Comparison of ENCODE assay signal across 37 mouse cellular contexts in genomic region chr8:107073706-107074105, GRCm38 (mm10). TPM values are rescaled to one million over a fixed set of nuclear protein-coding genes. Genes with fewer than 3 reads are reported as not detected.
DNase-seq lines count a peak whose midpoint lies in the region; ATAC-seq lines count a peak whose summit lies in the region.
"Had no signal": no experiment of that assay in that cellular context is flagged by ENCODE, and none has a peak within 500 bp of the region (broad histone marks: within the 10 kb centered on the region; RNA-seq: fewer than 3 reads in every experiment).

No protein-coding gene starts in this region.

- no peaks in the 10 kb centered on the region for H3K9me3 ChIP-seq in neural tube, embryonic 15.5 days (replicated peaks)
- H3K9me3 ChIP-seq: embryonic facial prominence, embryonic 12.5 days; forebrain, embryonic 12.5 days; forebrain, embryonic 15.5 days; G1E; heart, embryonic 10.5 days; heart, embryonic 13.5 days had no signal

- no peak overlapping the region for H3K4me3 ChIP-seq in neural tube, embryonic 15.5 days (replicated peaks)
- H3K4me3 ChIP-seq: embryonic facial prominence, embryonic 12.5 days; erythroblast, embryonic 14.5 days; forebrain, embryonic 12.5 days; forebrain, embryonic 15.5 days; heart, embryonic 10.5 days; heart, embryonic 13.5 days had no signal

- H3K9ac ChIP-seq in neural tube, embryonic 15.5 days (replicated peaks): no peak overlapping the region
- H3K9ac ChIP-seq: embryonic facial prominence, embryonic 12.5 days; forebrain, embryonic 12.5 days; forebrain, embryonic 15.5 days; heart, embryonic 13.5 days; hindbrain, embryonic 14.5 days had no signal

- 84% methylated on average over 4 of the region's 4 CpGs for WGBS in neural tube, embryonic 15.5 days

- peaks cover 92% of the 10 kb centered on the region for H3K36me3 ChIP-seq in neural tube, embryonic 15.5 days

- DNase-seq in 3T3-L1 (ENCODE audit: low read depth, low spot score) (peak; percentile 35), 416B (ENCODE audit: low read depth) (peak; percentile 55), ES-CJ7 (ENCODE audit: low read depth, low spot score) (peak; percentile 41)
- DNase-seq in layer of hippocampus, adult 8-10 months (ENCODE audit: low spot score in 2 of 2): no peak
- DNase-seq in frontal cortex, postnatal 10 days (ENCODE audit: low spot score in 2 of 2): no peak
- DNase-seq: adrenal gland, adult 8-10 months; adrenal gland, postnatal 25 days; B cell, adult 2 months; cerebellum, adult 11-12 months; cerebellum, adult 8-10 months; cerebellum, postnatal 10 days; cerebellum, postnatal 36 days; gastrocnemius, postnatal 14 days; heart, adult 18-20 months; heart, postnatal 14 days; heart, postnatal 4 days; kidney, adult 18-20 months had no signal

- H3K4me1 ChIP-seq in neural tube, embryonic 15.5 days: no peaks in the 10 kb centered on the region
- H3K4me1 ChIP-seq: embryonic facial prominence, embryonic 12.5 days; forebrain, embryonic 12.5 days; forebrain, embryonic 15.5 days had no signal

- no peak overlapping the region for H3K4me2 ChIP-seq in neural tube, embryonic 15.5 days
- H3K4me2 ChIP-seq: embryonic facial prominence, embryonic 12.5 days; forebrain, embryonic 12.5 days; forebrain, embryonic 15.5 days; heart, embryonic 13.5 days; hindbrain, embryonic 14.5 days had no signal

- H3K27me3 ChIP-seq in neural tube, embryonic 15.5 days (replicated peaks): no peaks in the 10 kb centered on the region
- H3K27me3 ChIP-seq: CH12.LX; embryonic facial prominence, embryonic 12.5 days; forebrain, embryonic 12.5 days; forebrain, embryonic 15.5 days; heart, embryonic 13.5 days had no signal

- ATAC-seq in common myeloid progenitor, adult 5-6 weeks (replicated peaks; ENCODE audit: low read depth, poor library complexity, severe bottlenecking): peak; percentile 60
- no peak for ATAC-seq in neural tube, embryonic 15.5 days (ENCODE audit: low FRiP score)
- ATAC-seq: activated CD4-positive, CD25-positive, alpha-beta regulatory T cell, adult 4 months; forebrain, embryonic 15.5 days; hindbrain, postnatal 0 days; inflammation-experienced regulatory T-cells, adult 6 months; intestine, embryonic 16.5 days had no signal

- H3K27ac ChIP-seq in neural tube, embryonic 15.5 days (replicated peaks): no peak overlapping the region
- H3K27ac ChIP-seq: embryonic facial prominence, embryonic 12.5 days; forebrain, embryonic 12.5 days; forebrain, embryonic 15.5 days; heart, embryonic 10.5 days; heart, embryonic 13.5 days; hindbrain, embryonic 14.5 days; hindbrain, postnatal 0 days had no signal

RNA-seq across cellular contexts. Expression of gene Tmed6, which starts 8.3 kb away (rescaled TPM):
- not detected in 2 replicates for total RNA-seq in common myeloid progenitor, adult 5-6 weeks (2017)
- total RNA-seq in layer of hippocampus, adult 8-10 months (2022): not detected
- polyA plus RNA-seq in neural tube, embryonic 15.5 days (2015; fragmentation: Nextera tagmentation; extraction: Ambion mirVana): 0.64 TPM in 1 of 2 replicates, not detected in the other
- total RNA-seq: adrenal gland, adult 8-10 months; adrenal gland, postnatal 25 days; G1E; gastrocnemius, adult 18-20 months; gastrocnemius, postnatal 14 days; gastrocnemius, postnatal 4 days; heart, adult 18-20 months; heart, postnatal 14 days; heart, postnatal 4 days; hindbrain, postnatal 0 days had no signal
- polyA plus RNA-seq: activated CD4-positive, CD25-positive, alpha-beta regulatory T cell, adult 4 months; brain, embryonic 14.5 days; embryonic facial prominence, embryonic 12.5 days; erythroblast, embryonic 14.5 days; forebrain, embryonic 12.5 days; forebrain, embryonic 15.5 days; G1E; heart, embryonic 13.5 days; heart, embryonic 16.5 days; hindbrain, embryonic 11.5 days; hindbrain, embryonic 14.5 days; hindbrain, postnatal 0 days had no signal

RNA-seq across cellular contexts. Expression of gene Nip7, which starts 17.0 kb away (rescaled TPM):
- 20.4 and 28.4 TPM in 2 replicates for total RNA-seq in common myeloid progenitor, adult 5-6 weeks (2017)
- total RNA-seq in layer of hippocampus, adult 8-10 months (2022): 10 to 100 TPM; 40.9 to 44.2 (median 42.7) TPM
- 59.3 and 72.9 TPM in 2 replicates for polyA plus RNA-seq in neural tube, embryonic 15.5 days (2015; fragmentation: Nextera tagmentation; extraction: Ambion mirVana)

RNA-seq across cellular contexts. Expression of gene Cog8, which starts 17.2 kb away (rescaled TPM):
- total RNA-seq in common myeloid progenitor, adult 5-6 weeks (2017): 17.7 and 20.5 TPM in 2 replicates
- 10 to 100 TPM; 26.0 to 34.6 (median 28.8) TPM for total RNA-seq in layer of hippocampus, adult 8-10 months (2022)
- 42.6 and 44.3 TPM in 2 replicates for polyA plus RNA-seq in neural tube, embryonic 15.5 days (2015; fragmentation: Nextera tagmentation; extraction: Ambion mirVana)

RNA-seq across cellular contexts. Expression of gene Terf2, which starts 22.6 kb away (rescaled TPM):
- 32.9 and 37.2 TPM in 2 replicates for total RNA-seq in common myeloid progenitor, adult 5-6 weeks (2017)
- total RNA-seq in layer of hippocampus, adult 8-10 months (2022): 10 to 100 TPM; 33.5 to 41.3 (median 35.6) TPM
- 23.9 and 27.4 TPM in 2 replicates for polyA plus RNA-seq in neural tube, embryonic 15.5 days (2015; fragmentation: Nextera tagmentation; extraction: Ambion mirVana)

RNA-seq across cellular contexts. Expression of gene Pdf, which starts 25.3 kb away (rescaled TPM):
- total RNA-seq in common myeloid progenitor, adult 5-6 weeks (2017): 45.9 and 83.2 TPM in 2 replicates
- total RNA-seq in layer of hippocampus, adult 8-10 months (2022): 10 to 100 TPM; 26.6 to 29.5 (median 28.2) TPM
- 43.5 and 44.1 TPM in 2 replicates for polyA plus RNA-seq in neural tube, embryonic 15.5 days (2015; fragmentation: Nextera tagmentation; extraction: Ambion mirVana)

Comparison
In these comparisons a context has a peak if more than half of its experiments do, and no peak if none do; other contexts are left out.
1. DNase-seq: peak in 3T3-L1 (single experiment), 416B (single experiment) and ES-CJ7 (single experiment); none in layer of hippocampus, adult 8-10 months (0 of 2) and frontal cortex, postnatal 10 days (0 of 2).